Mouse (Mus musculus): ENCODE data around the gene Ptpn14.

The Ptpn14 gene

DNA sequence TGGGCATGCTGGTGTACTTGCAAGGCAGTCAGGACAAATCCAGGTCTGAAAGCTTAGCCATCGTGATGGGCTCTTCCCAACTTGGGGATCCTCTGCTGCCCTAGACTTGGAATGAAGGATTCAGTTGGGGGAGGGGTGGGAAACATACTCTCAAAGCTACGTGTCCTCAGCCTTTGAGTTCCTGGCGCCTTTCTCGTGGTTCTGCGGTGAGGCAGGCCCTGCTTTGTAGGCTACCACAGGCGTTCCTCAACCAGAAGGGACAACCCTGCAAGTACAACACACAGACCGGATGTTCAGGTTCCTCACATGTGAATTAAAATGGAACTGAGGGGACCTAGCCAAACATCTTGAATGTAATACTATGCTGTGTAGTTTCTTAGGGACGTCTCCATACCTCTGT, 89.0 kb downstream of the Ptpn14 start:
- DNase-seq: no peak

DNA sequence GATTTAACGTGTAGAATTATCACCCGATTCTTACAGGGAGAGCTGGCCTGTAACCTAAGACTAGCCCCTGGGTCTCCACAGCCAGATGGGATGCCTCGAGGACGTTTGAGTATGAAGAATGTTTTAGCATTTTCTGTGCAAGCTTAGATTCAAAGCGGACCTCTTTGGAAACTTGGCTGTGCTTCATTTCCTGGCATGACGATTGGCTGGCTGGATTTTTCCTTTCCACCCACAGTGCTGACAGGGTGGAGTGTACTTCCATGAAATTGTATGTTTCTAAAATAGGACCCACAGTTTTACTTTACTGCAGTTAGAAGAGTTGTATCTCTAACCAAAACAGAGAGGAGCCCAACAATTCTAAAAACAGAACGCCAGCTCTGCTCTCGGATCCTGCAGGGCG, 89.7 kb downstream of the Ptpn14 start:
- DNase-seq: no peak

DNA sequence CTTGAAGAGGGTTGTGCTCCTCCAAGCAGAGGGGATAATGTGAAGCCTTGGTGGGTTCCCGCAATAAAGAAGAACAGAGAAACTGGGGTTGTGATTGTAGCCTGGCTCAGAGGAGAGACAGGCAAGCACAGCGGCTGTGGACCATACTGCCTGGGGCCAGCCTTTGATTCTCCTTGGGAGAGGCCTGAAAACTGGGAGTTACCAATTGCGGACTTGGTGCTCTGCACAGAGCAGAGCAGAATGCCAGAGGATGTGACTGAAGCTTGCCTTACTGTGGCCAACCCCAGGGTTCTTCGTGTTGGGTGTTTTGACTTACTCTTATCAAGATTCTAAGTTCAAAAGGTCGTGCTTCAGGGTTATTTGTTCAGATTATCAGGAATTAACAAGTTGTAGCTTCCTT, 92.0 kb downstream of the Ptpn14 start:
- DNase-seq: no peak

DNA sequence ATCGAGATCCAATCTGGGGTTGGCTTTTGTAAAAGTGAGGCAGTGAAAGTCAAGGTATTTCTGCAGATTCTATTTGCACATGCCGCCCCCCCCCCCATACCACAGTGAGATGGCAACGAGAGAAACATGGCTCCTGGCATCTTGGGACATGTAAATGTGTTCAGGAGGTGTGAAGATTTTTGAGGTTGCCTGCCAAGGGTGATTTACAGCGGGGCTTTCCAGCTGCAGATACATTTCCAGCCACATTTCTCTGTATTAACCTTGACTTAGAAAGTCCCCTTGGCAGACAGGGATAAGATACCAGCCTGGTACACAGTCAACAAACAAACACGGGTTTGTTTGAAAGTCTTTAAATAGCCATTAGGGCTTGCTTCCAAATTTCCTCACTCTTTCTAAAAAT, 96.4 kb downstream of the Ptpn14 start:
- no peak for DNase-seq

DNA sequence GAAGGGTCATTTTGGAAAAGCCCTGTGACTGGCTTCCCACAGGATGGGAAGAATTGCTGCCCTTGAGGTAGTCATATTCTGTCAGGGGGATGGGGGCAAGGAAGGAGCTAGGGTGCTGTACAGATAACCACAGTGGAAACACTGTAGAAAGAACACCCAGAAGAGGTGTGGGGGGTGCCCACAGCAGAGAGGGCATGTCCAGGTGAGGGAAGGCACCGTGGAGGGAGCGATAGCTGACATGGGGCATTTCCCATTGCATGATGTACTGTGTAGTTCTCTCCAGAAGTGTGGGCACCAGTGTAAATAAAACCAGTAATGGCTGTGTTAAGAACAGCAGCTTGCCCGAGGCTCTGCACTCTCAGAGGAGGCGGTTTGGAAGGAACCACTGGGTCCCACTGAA, 102.3 kb downstream of the Ptpn14 start:
- no peak for DNase-seq

DNA sequence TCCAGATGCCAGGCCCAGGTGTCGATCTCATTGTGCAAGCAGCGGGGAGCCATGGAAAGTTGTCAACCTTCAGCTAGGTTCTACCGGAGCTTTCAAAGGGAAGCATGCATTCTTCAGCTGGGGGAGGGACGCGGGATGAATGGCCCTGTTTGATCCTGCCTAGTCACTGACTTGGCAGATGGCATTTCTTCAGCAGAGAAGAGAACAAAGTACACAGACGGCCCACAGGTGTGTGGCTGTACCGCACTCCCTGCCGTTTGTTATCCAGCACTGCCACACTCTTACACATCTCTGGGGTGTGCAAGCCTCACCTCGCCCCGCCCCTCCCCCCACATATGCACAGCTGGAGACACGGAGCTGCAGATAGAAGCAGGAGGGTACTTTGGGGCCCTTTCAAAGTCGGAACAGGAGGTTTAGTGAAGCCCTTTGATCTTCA, 102.7 kb downstream of the Ptpn14 start:
- peak; percentile 10 for DNase-seq

DNA sequence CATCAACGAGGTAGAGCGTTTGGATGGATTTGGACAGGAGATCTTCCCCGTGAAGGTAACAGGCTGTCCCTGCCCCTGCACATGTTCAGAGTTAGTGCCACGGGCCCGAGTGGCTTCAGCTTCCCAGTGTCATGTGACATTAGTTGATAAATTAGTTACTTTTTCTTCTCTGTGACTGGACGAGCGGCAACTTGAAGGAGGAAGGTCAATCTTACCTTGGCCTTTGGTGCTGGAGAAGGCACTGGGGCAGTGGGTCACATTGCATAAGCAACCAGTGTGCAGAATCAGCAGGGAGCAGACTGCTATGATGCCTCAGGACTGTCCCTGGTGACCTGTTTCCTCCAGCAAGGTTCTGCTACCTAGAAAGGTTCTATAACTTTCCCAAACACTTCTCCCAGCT, 105.3 kb downstream of the Ptpn14 start:
- DNase-seq: peak; percentile 20

DNA sequence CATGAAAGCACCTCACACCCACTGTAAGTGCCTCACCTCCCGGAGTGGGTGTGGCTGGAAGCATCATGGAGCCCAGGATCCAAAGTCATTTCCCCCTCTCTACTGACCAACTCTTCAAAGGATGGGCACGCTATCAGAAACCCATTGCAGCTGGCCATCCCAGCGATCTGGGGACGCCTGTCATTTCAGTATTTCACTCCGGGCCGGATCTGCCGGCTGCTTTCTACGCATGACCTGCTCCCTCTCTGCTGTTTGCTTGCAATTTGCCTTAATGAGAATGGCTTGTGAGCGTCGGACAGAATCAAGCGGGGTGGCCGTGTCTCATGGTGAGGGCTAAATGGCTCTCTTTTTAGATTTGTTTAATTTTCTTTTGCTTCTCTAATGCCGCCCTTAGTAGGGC, 106.1 kb downstream of the Ptpn14 start:
- peak; percentile 75 for DNase-seq

DNA sequence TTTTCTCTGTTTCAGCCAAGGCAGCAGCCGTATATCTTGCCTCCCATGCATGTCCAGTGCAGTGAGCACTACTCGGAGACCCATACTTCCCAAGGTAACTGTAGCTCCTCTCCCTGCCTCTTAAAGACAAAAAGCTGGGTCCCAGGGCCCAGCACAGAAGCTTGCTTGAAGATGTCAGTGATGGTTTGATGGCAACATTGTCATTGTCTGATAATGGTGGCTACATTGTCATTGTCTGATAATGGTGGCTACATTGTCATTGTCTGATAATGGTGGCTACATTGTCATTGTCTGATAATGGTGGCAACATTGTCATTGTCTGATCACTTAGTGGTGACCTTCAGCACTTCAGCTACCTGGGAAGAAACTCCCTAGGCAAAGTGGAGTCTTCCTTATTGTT, 118.3 kb downstream of the Ptpn14 start:
- DNase-seq: no peak

DNA sequence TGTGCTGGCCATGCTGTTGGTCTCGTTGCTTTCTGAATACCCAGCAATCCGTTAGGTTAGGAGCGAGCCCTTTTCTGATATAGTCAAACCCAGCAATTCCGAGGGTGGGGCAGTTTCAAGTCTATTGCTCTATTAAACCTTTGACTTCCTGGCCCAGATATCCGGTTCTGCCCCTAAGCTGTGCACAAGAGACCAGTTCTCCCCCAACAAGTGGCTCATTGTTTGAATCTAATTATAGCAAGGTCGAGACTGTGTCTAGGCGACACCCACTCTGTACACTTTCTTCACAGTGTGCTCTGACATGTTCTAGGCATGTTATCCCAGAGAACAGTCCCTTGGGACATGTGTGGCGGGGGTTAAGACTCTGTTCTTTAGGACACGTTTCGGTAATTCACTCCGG, 121.5 kb downstream of the Ptpn14 start:
- DNase-seq: no peak

DNA sequence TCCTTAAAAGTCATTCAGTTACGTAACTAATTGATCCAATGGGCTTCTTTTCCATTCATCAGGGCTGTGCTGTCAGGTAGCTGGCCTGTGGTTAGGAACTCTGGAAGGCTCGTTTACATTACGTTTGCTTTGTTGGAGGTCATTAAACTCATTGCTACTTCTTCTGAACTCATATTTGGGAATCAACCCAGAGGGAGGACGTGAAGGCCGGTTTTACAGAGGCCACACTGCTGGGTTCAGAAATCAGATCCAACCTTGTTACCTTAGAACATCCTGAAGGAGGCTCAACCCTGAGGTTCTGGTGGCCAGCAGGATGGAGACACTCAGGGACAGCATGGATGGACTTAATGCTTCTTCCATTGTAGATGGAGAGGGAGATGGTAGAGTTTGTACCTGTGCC, 124.0 kb downstream of the Ptpn14 start:
- DNase-seq: no peak

DNA sequence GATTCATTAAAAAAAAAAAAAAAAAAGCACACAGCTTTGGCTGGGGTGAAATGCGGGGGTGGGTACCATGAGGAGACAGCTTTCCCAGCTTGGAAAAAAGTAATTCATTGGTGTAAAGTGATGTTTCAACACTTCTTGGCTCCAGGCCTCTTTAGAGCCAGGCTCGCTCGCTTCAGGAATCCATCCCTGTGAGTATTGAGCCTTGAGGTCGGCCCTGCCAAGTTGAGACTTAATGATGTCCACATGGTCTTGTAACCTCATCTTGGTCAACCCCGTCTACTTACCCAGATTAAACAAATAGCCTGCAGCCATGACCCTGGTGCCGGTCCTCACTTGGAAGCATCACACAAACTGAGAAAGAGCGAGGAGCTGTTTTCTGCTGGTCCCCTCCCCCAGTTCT, 124.4 kb downstream of the Ptpn14 start:
- no peak for DNase-seq

DNA sequence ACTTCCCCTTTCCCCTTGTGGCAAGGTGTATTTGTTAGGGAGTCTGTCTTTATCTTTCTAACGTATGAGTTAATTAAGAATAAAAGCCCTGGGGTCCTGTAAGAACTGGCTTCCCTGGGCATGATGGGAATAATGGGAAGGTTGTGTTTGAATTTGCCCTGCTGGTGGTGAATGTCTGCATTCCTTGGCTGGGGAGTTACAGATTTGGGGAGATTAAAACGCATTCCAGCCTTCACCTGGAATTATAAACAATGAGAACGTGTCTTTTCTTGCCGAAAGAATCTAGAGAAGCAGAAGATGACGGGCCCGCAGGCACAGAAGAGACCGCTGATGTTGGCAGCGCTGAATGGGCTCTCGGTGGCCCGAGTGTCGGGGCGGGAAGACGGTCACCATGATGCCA, 126.6 kb downstream of the Ptpn14 start:
- DNase-seq: no peak

DNA sequence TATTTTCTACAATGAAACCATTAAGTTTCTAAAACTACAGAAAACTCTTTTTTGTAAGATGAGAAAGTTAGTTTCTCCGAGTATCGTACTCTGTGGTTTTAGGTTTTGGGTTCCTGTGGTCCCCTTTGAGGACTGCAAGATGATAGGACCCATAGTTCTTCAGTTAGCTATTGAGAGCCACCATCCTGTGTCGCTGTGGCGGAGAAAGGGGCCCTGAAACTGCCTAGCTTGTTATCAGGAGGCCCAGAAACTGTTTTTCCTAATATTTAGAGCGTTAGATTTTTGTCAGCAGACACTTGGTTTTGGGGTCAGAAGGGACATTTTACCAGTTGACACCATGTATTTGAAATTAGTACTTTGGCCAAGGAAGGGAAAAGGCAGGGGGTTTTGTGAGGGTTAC, 127.7 kb downstream of the Ptpn14 start:
- DNase-seq: no peak

DNA sequence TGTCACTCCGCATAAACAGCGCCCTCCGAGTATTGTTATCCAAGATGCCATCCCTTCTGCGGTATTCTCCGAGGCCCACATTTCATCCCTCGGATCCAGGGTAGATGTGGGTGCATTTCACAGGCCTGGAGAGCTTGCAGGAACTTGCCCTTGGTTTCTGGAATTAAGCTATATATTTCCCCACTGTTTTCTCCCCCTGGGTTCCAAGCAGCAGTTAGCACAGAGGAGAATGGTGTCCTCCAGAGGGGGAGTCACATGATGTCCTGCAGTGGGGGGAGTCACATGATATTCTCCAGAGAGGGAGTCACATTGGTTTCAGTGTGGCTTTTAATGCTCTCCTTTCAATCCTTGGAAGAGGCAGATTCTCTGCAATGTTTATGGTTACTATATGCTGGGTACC, 130.3 kb downstream of the Ptpn14 start:
- no peak for DNase-seq

DNA sequence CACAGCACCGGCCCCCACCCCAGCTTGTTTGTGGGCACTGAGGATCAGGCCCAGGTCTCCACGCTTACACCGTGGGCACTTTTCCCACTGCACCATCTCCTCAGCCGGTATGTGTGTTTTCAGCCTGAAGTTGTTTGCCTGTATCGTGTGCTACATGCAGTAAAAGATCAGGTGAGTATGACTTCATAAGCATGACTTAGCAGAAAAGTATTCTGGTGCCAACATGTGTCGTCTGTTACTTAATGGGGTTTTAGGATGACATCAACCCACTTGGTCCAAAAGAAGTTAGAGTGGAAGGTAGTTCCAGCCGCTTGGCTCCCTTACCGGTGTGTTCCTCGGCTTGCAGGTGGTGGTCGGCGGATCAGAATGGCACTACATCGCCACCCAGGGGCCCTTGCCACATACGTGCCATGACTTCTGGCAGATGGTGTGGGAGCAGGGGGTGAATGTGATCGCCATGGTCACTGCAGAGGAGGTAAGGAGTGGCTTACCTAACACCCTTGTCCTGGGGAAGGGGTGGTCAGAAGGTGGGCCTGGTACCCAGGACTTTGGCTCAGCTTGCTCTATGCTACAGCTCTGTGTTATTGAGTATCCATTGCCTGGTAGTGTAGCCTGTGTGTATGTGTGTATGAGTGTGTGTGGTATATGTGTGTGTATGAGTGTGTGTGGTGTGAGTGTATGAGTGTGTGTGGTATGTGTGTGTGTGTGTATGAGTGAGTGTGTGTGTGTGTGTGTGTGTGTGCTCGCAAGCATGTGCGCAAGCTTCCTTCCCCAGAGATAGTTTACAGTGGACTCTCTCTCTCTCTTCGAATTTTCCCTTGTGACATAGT, 132.3 kb downstream of the Ptpn14 start:
- DNase-seq: no peak

DNA sequence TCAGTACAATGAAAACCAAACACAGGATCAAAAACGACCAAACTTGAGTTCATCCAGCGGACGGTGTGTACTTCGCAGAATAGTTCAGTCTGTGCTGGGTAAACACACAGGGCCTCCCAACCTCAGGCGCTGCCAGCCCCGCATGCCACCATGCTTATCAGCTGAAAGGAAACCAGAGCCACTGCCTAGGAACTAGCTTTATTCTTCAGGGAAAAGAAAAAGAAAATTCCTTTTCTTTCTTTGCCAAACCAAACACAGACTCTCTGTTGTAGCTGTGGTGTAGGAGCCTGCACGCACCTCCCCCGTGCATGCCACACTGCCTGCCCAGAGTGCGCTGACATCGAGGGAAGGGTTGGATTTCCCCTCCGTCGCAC, 132.9 kb downstream of the Ptpn14 start:
- DNase-seq: no peak

DNA sequence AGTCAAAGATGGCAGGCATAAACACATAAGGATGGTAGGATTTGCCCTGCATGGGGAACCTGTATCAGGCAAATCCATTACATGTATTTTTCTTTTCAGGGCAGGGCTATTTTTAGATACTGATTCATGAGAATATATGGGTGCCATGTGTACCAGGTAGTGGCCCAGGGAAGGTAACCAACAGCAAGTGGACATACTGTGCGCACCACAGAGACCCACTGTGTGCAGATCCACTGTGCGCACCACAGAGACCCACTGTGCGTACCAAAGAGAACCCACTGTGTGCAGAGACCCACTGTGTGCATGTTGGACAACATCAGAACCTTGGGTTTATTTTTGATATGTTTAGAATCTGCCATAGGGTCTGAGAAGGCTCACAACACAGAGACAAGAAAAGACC, 135.7 kb downstream of the Ptpn14 start:
- DNase-seq: no peak

DNA sequence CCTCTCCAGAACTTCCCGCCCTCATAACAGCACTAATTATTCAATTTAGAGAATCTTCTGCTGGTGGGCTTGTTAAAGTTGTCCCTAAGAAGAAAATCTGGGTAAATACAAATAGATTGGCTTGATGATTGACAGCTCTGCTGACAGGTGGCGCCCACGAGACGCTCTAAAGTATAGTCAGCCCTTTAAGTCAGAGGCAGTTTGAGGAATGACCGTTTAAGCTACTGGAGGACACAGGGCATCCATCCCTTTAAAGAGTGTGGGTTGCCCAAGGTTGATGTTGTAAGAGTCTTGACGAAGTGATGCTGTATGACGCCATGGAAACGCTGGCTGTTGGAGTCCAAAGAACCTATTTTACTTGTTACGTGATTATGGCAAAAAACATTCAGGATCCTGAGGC, 136.2 kb downstream of the Ptpn14 start:
- peak; percentile 68 for DNase-seq

DNA sequence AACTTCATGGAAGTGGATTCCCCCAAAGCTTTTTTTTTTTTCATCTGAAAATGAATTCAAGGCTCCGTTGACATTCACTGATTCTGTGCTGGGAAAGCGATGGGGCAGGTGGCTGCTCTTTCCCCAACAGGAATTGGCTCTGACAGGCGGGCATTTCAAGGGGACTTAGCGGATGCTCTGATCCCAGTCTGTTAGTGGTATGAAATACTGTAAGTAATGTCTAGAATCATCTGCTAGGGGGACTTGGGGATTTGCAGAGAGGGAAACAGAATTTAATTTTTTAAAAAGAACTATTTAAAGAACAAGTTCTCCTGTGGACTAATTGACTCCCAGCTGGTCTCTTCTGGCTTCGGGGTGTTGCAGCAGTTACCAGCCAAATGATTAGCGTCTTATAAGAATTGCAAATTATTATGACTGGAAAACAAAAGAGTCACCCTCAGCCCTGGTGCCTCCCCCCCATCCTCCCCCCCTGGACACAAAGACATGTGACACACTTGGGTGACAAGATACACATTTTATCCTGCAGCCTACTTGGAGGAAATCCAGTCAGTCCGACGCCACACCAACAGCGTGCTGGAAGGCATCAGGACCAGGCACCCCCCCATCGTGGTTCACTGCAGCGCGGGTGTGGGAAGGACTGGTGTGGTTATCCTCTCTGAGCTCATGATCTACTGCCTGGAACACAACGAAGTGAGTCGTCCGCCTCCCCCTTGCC, 136.9 kb downstream of the Ptpn14 start:
- peak; percentile 80 for DNase-seq

DNA sequence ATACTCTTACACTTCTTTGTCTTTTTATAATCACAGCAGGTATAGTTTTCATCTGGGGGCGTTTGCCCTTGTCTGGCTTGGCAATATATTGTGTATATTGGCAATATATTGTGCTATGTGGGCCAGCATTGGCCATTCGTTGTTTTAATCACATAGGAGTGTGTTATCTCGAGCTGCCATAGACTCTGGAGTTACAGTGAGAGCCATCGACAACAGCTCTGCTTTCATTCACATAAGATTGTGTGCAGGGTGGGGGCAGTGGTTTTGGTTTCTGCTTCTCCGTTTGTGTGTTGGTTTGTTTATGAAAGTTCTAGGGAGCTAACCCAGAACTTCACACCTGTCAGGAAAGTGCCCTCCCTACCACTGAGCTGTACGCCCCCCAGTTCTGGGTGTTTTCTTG, 138.6 kb downstream of the Ptpn14 start:
- no peak for DNase-seq

DNA sequence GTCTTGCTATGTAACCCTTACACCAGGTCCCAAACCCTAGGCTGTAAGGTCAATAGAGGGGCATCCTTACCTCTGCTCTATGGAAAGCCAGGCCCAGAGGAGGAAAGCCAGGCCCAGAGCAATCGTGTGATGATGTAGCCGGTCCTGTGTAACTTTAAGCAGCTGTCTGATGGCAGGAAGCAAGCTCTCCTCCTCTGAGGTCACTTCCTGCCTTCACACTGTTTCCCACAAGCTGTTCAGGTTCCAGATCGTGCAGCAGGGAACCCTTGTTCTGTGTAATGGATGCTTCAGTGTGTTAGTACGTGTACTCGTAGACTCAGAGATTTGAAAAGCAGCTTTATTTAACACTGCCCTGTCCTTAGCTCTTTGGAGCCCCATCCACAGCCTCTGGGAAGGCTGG, 139.0 kb downstream of the Ptpn14 start:
- DNase-seq: no peak

DNA sequence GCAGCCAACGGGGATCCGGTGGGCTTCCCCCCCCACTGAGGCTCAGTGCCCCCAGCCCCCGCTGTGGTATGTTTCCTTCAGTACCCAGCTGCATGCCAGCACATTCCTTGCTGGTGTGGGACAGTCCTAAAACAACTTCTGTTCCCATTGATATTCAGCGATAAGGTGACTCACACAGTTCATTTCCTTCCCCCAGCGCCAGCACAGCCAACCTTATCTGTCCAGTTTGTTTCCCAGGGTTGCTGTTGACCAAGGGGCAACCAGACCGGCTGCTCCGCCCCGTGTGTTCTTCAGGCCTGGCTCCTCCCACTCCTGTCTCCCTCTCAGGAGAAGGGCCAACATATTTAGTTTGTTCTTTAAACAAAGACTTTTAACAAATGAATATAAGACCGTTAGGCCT, 139.4 kb downstream of the Ptpn14 start:
- no peak for DNase-seq

DNA sequence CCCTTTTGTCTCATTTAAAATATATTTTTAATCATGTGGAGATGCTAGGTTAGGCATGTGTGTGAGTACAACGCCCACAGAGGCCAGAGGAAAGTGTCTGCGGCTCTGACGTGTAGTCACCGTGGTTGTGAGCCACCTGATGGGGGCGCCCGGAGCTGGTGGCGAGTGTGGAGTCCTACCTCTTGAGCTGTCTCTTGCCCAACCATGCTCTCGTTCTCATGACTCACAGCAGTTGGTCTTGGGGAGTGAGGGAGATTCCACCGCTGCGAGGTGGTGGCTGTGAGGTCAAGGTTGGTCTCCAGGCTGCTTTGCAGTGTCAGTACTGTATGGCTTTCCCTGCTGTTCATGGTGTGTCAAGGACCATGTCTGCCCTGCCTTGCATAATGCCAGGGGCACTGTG, 140.0 kb downstream of the Ptpn14 start:
- DNase-seq: no peak

All from retina, postnatal 1 day (tissue).